Mouse (Mus musculus): ENCODE results near the gene Ccm2.

- TF ChIP-seq CTCF (IDR thresholded peaks at IDR 0.05; ENCODE audit: insufficient read depth, low read length) (no peak), POLR2A (IDR thresholded peaks at IDR 0.05; ENCODE audit: borderline replicate concordance, extremely low read depth, low read depth, low read length) (no peak)
These were observed 19.2 kb upstream of the Ccm2 start for GRCm38 (mm10) chr11:6527256-6528185.

Data from lung, adult 2 months (tissue).